In genomic region chr13:24565230-24565949, GRCm38 (mm10) we compare ENCODE assay signal across 8 mouse cellular contexts. TPM values are rescaled to one million over a fixed set of nuclear protein-coding genes. Genes with fewer than 3 reads are reported as not detected.
DNase-seq lines count a peak whose midpoint lies in the region; ATAC-seq lines count a peak whose summit lies in the region.

No protein-coding gene starts in this region.

- H3K4me2 ChIP-seq in hindbrain, embryonic 13.5 days, result no peak overlapping the region

- no peaks in the 10 kb centered on the region for H3K36me3 ChIP-seq in forebrain, embryonic 10.5 days (replicated peaks)
- no peaks in the 10 kb centered on the region for H3K36me3 ChIP-seq in hindbrain, embryonic 13.5 days

- no peak overlapping the region for H3K9ac ChIP-seq in hindbrain, embryonic 13.5 days

- ATAC-seq in hindbrain, embryonic 13.5 days (ENCODE audit: low FRiP score), result peak; percentile 46
- ATAC-seq in cerebellum, adult (ENCODE audit: insufficient number of reproducible peaks, low FRiP score, low TSS enrichment), result no peak

- H3K27ac ChIP-seq in forebrain, embryonic 10.5 days, result peak overlapping the region; percentile 81
- H3K27ac ChIP-seq in hindbrain, embryonic 13.5 days, result peak overlapping the region; percentile 72

- H3K9me3 ChIP-seq in forebrain, embryonic 10.5 days, result no peaks in the 10 kb centered on the region
- no peaks in the 10 kb centered on the region for H3K9me3 ChIP-seq in hindbrain, embryonic 13.5 days

- H3K4me1 ChIP-seq in forebrain, embryonic 10.5 days, result peaks cover 23% of the 10 kb centered on the region
- H3K4me1 ChIP-seq in hindbrain, embryonic 13.5 days (replicated peaks), result peaks cover 9% of the 10 kb centered on the region; the same call in 1 of the 2 replicates

- no peaks in the 10 kb centered on the region for H3K27me3 ChIP-seq in forebrain, embryonic 10.5 days (ENCODE audit: poor library complexity, severe bottlenecking)
- no peaks in the 10 kb centered on the region for H3K27me3 ChIP-seq in hindbrain, embryonic 13.5 days

- peak; percentile 72 for DNase-seq in adrenal gland, adult 2 months
- DNase-seq in adrenal gland, postnatal 4 days (ENCODE audit: low spot score in 2 of 2), result no peak
- no peak for DNase-seq in forebrain, embryonic 10.5 days (ENCODE audit: extremely low spot score, low spot score)
- DNase-seq in lung, adult 18-20 months, result peak; percentile 28 to 30
- peak; percentile 67 for DNase-seq in yolk sac, embryonic 10.5 days (ENCODE audit: low spot score)
- DNase-seq in urinary bladder, adult 2 months (ENCODE audit: low spot score), result no peak

- WGBS in forebrain, embryonic 10.5 days, result 59% methylated on average over 8 of the region's 8 CpGs
- 59% methylated on average over 8 of the region's 8 CpGs for WGBS in hindbrain, embryonic 13.5 days

- no peak overlapping the region for H3K4me3 ChIP-seq in forebrain, embryonic 10.5 days
- H3K4me3 ChIP-seq in hindbrain, embryonic 13.5 days, result no peak overlapping the region

RNA-seq across cellular contexts. Expression of gene Ripor2, which starts 16.6 kb away (rescaled TPM):
- total RNA-seq in adrenal gland, adult 2 months (2021), result 1 to 10 TPM; 4.6 to 5.7 TPM
- polyA plus RNA-seq in adrenal gland, adult 2 months (2012; rRNA removed), result 0.92 and 2.3 TPM in 2 replicates
- total RNA-seq in adrenal gland, postnatal 4 days (2021), result 1 to 10 TPM; 9.1 to 9.7 TPM
- polyA plus RNA-seq in forebrain, embryonic 10.5 days (2016; fragmentation: Nextera tagmentation; extraction: Ambion mirVana), result 1.5 and 2.2 TPM in 2 replicates
- 22.2 and 24.1 TPM in 2 replicates for polyA plus RNA-seq in hindbrain, embryonic 13.5 days (2015; fragmentation: Nextera tagmentation; extraction: Ambion mirVana)
- polyA plus RNA-seq in urinary bladder, adult 2 months (2012; rRNA removed), result 1.4 and 1.5 TPM in 2 replicates

Comparison
In these comparisons a context has a peak if more than half of its experiments do, and no peak if none do; other contexts are left out.
1. DNase-seq: peak in adrenal gland, adult 2 months (single experiment), lung, adult 18-20 months (2 of 2) and yolk sac, embryonic 10.5 days (single experiment); none in adrenal gland, postnatal 4 days (0 of 2), forebrain, embryonic 10.5 days (single experiment) and urinary bladder, adult 2 months (single experiment).